Mouse (Mus musculus) small intestine, adult 10 weeks (tissue): Measurements from ENCODE around the gene Bmp15. TPM values are rescaled to one million over a fixed set of nuclear protein-coding genes. Genes with fewer than 3 reads are reported as not detected.

ENCODE experiments used
- polyA plus RNA-seq: library from polyadenylated mRNA; stranded (reverse); fragments of 350-450 nt; fragmentation: Illumina TruSeq; extraction: RNeasy Lipid Tissue Mini Kit (QIAGEN cat#74804); gene quantifications from one replicate; pipeline ENCODE4 v1.2.3, GENCODE M21; 2014; ENCODE audit warnings: low replicate concordance

Gene Bmp15
- not detected for polyA plus RNA-seq

DNA sequence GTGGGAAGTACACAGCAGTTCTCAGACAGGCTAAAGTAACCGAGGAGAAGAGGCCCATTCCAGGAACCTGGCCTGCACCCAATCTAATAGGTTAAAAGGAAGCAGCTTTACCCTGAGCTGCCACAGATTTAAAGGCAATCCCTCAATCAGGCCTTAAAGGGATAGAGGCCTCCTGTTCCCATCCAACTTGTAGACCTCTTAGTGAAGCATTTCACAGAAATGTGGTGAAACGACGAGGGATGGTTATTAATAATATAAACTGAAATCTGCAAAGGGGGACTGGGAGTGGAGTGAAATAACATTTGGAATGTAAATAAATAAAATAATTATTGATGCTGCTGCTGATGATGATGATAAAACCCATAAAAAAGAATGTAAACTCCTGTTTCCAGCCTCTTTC is at the start of gene Bmp15:
Bmp15 (minus strand) TSS at position 101 of the 400 bp plus-strand sequence.

Other genes starting within 250 kb of the Bmp15 start
- gene AU022751, start 237.3 kb downstream of the Bmp15 start, polyA plus RNA-seq: not detected
- gene Nudt10, start 147.7 kb downstream of the Bmp15 start, polyA plus RNA-seq: 0.71 TPM
- gene Shroom4, start 79.1 kb upstream of the Bmp15 start, polyA plus RNA-seq: 1.4 TPM